Mouse (Mus musculus): Measurements from ENCODE around the gene Dscaml1. TPM values are rescaled to one million over a fixed set of nuclear protein-coding genes. Genes with fewer than 3 reads are reported as not detected.

The Dscaml1 gene
- polyA plus RNA-seq, 1 experiment from 2014 or later, result 0.86 TPM

GRCm38 (mm10) chr9:45566843-45567578 is 140.6 kb downstream of the Dscaml1 start:
- DNase-seq (ENCODE audit: low spot score) (no peak), ATAC-seq (ENCODE audit: low read depth) (no peak)
- 89% methylated on average over 5 of the region's 5 CpGs for whole genome bisulfite sequencing
- Histone ChIP-seq H3K4me1 (ENCODE audit: control insufficient read depth, insufficient read depth, low read length) (no peaks in the 10 kb centered on the region), H3K4me3 (ENCODE audit: low read depth, low read length) (no peak overlapping the region), H3K9me3 (ENCODE audit: control insufficient read depth, low read length) (no peaks in the 10 kb centered on the region), H3K27ac (replicated peaks; ENCODE audit: low read depth, low read length) (no peak overlapping the region), H3K27me3 (replicated peaks; ENCODE audit: control insufficient read depth, insufficient read depth, low read length) (no peaks in the 10 kb centered on the region), H3K4me2 (ENCODE audit: low read depth, low read length) (no peak overlapping the region), H3K36me3 (ENCODE audit: control insufficient read depth, insufficient read depth, low read length) (no peaks in the 10 kb centered on the region), H3K9ac (ENCODE audit: low read depth, low read length) (no peak overlapping the region)

DNA sequence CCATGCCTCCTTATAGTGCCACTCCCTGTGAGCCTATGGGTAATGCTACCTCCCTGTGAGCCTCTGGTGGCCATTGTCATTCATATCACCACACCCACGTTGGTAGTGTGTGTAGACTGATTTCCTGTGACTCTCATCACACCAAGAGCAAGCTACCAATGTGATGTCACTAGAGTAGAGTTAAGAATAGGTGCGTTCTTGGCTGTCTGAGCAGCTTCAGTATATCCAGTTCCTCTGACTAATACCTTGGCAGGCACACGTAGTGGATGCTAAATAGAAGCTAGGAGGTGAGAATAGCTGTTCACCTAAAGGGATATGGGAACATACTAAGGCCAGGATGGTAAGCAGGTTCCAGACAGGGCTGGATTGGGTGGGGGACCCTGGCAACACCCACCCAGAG is 143.3 kb downstream of the Dscaml1 start:
- Histone ChIP-seq H3K4me3 (ENCODE audit: low read depth, low read length) (no peak overlapping the region), H3K27ac (replicated peaks; ENCODE audit: low read depth, low read length) (no peak overlapping the region), H3K9ac (ENCODE audit: low read depth, low read length) (no peak overlapping the region), H3K9me3 (ENCODE audit: control insufficient read depth, low read length) (no peaks in the 10 kb centered on the region), H3K27me3 (replicated peaks; ENCODE audit: control insufficient read depth, insufficient read depth, low read length) (no peaks in the 10 kb centered on the region), H3K36me3 (ENCODE audit: control insufficient read depth, insufficient read depth, low read length) (no peaks in the 10 kb centered on the region), H3K4me1 (ENCODE audit: control insufficient read depth, insufficient read depth, low read length) (no peaks in the 10 kb centered on the region), H3K4me2 (ENCODE audit: low read depth, low read length) (no peak overlapping the region)
- no peak for ATAC-seq (ENCODE audit: low read depth)
- 75% methylated on average over 3 of the region's 3 CpGs for WGBS
- DNase-seq (ENCODE audit: low spot score), result no peak

- Histone ChIP-seq H3K4me2 (ENCODE audit: low read depth, low read length) (no peak overlapping the region), H3K9me3 (ENCODE audit: control insufficient read depth, low read length) (no peaks in the 10 kb centered on the region), H3K27me3 (replicated peaks; ENCODE audit: control insufficient read depth, insufficient read depth, low read length) (no peaks in the 10 kb centered on the region), H3K4me1 (ENCODE audit: control insufficient read depth, insufficient read depth, low read length) (no peaks in the 10 kb centered on the region), H3K9ac (ENCODE audit: low read depth, low read length) (no peak overlapping the region), H3K27ac (replicated peaks; ENCODE audit: low read depth, low read length) (no peak overlapping the region), H3K4me3 (ENCODE audit: low read depth, low read length) (no peak overlapping the region), H3K36me3 (ENCODE audit: control insufficient read depth, insufficient read depth, low read length) (no peaks in the 10 kb centered on the region)
- DNase-seq (ENCODE audit: low spot score), result no peak
- ATAC-seq (ENCODE audit: low read depth), result no peak
- WGBS, result 86% methylated on average over 5 of the region's 5 CpGs
Measured at GRCm38 (mm10) chr9:45570346-45570745, 143.9 kb downstream of the Dscaml1 start.

- DNase-seq (ENCODE audit: low spot score) (peak; percentile 39), ATAC-seq (ENCODE audit: low read depth) (no peak)
- no peak overlapping the region for H3K4me3 ChIP-seq (ENCODE audit: low read depth, low read length)
- H3K9me3 ChIP-seq (ENCODE audit: control insufficient read depth, low read length), result no peaks in the 10 kb centered on the region
- H3K4me1 ChIP-seq (ENCODE audit: control insufficient read depth, insufficient read depth, low read length), result no peaks in the 10 kb centered on the region
- H3K27me3 ChIP-seq (replicated peaks; ENCODE audit: control insufficient read depth, insufficient read depth, low read length), result no peaks in the 10 kb centered on the region
- H3K27ac ChIP-seq (replicated peaks; ENCODE audit: low read depth, low read length), result no peak overlapping the region
- no peak overlapping the region for H3K9ac ChIP-seq (ENCODE audit: low read depth, low read length)
- H3K4me2 ChIP-seq (ENCODE audit: low read depth, low read length), result no peak overlapping the region
- 41% methylated on average over 9 of the region's 9 CpGs for WGBS
- no peaks in the 10 kb centered on the region for H3K36me3 ChIP-seq (ENCODE audit: control insufficient read depth, insufficient read depth, low read length)
Measured at GRCm38 (mm10) chr9:45572787-45573492, 146.5 kb downstream of the Dscaml1 start.

- Histone ChIP-seq H3K27me3 (replicated peaks; ENCODE audit: control insufficient read depth, insufficient read depth, low read length) (no peaks in the 10 kb centered on the region), H3K4me1 (ENCODE audit: control insufficient read depth, insufficient read depth, low read length) (no peaks in the 10 kb centered on the region), H3K36me3 (ENCODE audit: control insufficient read depth, insufficient read depth, low read length) (no peaks in the 10 kb centered on the region), H3K9me3 (ENCODE audit: control insufficient read depth, low read length) (no peaks in the 10 kb centered on the region), H3K4me2 (ENCODE audit: low read depth, low read length) (no peak overlapping the region), H3K27ac (replicated peaks; ENCODE audit: low read depth, low read length) (no peak overlapping the region), H3K9ac (ENCODE audit: low read depth, low read length) (no peak overlapping the region), H3K4me3 (ENCODE audit: low read depth, low read length) (no peak overlapping the region)
- ATAC-seq (ENCODE audit: low read depth), result no peak
- DNase-seq (ENCODE audit: low spot score), result peak; percentile 75
Measured at GRCm38 (mm10) chr9:45573493-45573815, 147.0 kb downstream of the Dscaml1 start.

DNA sequence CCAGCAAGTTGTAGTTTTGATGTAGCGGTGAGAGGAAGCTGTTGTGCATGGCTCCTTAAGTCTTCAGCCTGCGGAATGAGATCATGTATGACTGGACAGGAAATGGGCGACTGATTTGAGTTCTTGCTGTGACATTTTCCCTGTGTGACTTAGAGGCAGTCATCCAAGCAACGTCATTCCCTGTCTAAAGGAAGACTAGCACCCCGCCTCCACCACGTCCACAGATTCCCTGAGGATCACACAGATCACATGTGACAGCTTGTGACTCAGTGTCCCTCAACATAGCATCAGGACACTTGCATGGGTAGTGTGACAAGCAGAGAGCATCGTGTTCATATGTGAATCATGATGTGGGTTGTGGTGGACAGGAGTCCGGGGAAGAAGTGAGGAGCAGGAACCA is 147.6 kb downstream of the Dscaml1 start:
- ATAC-seq (ENCODE audit: low read depth) (no peak), DNase-seq (ENCODE audit: low spot score) (no peak)
- Histone ChIP-seq H3K36me3 (ENCODE audit: control insufficient read depth, insufficient read depth, low read length) (no peaks in the 10 kb centered on the region), H3K4me1 (ENCODE audit: control insufficient read depth, insufficient read depth, low read length) (no peaks in the 10 kb centered on the region), H3K4me3 (ENCODE audit: low read depth, low read length) (no peak overlapping the region), H3K27me3 (replicated peaks; ENCODE audit: control insufficient read depth, insufficient read depth, low read length) (no peaks in the 10 kb centered on the region), H3K9ac (ENCODE audit: low read depth, low read length) (no peak overlapping the region), H3K9me3 (ENCODE audit: control insufficient read depth, low read length) (no peaks in the 10 kb centered on the region), H3K27ac (replicated peaks; ENCODE audit: low read depth, low read length) (no peak overlapping the region), H3K4me2 (ENCODE audit: low read depth, low read length) (no peak overlapping the region)
- 84% methylated on average over 8 of the region's 8 CpGs for WGBS

GRCm38 (mm10) chr9:45580069-45580795 is 153.8 kb downstream of the Dscaml1 start:
- 77% methylated on average over 16 of the region's 16 CpGs for WGBS
- Histone ChIP-seq H3K4me2 (ENCODE audit: low read depth, low read length) (no peak overlapping the region), H3K27me3 (replicated peaks; ENCODE audit: control insufficient read depth, insufficient read depth, low read length) (no peaks in the 10 kb centered on the region), H3K4me3 (ENCODE audit: low read depth, low read length) (no peak overlapping the region), H3K9me3 (ENCODE audit: control insufficient read depth, low read length) (no peaks in the 10 kb centered on the region), H3K9ac (ENCODE audit: low read depth, low read length) (no peak overlapping the region), H3K36me3 (ENCODE audit: control insufficient read depth, insufficient read depth, low read length) (no peaks in the 10 kb centered on the region), H3K27ac (replicated peaks; ENCODE audit: low read depth, low read length) (no peak overlapping the region), H3K4me1 (ENCODE audit: control insufficient read depth, insufficient read depth, low read length) (no peaks in the 10 kb centered on the region)
- ATAC-seq (ENCODE audit: low read depth), result no peak
- no peak for DNase-seq (ENCODE audit: low spot score)

GRCm38 (mm10) chr9:45586475-45586874 is 160.0 kb downstream of the Dscaml1 start:
- H3K9ac ChIP-seq (ENCODE audit: low read depth, low read length), result no peak overlapping the region
- peak; percentile 41; the same call in 1 of the 2 replicates for ATAC-seq (ENCODE audit: low read depth)
- 63% methylated on average over 9 of the region's 9 CpGs for WGBS

More at GRCm38 (mm10) chr9:45586475-45586874, 160.0 kb downstream of the Dscaml1 start:
- no peaks in the 10 kb centered on the region for H3K9me3 ChIP-seq (ENCODE audit: control insufficient read depth, low read length)
- H3K36me3 ChIP-seq (ENCODE audit: control insufficient read depth, insufficient read depth, low read length), result no peaks in the 10 kb centered on the region
- no peak overlapping the region for H3K27ac ChIP-seq (replicated peaks; ENCODE audit: low read depth, low read length)
- DNase-seq (ENCODE audit: low spot score), result no peak
- no peak overlapping the region for H3K4me2 ChIP-seq (ENCODE audit: low read depth, low read length)
- no peaks in the 10 kb centered on the region for H3K4me1 ChIP-seq (ENCODE audit: control insufficient read depth, insufficient read depth, low read length)
- no peaks in the 10 kb centered on the region for H3K27me3 ChIP-seq (replicated peaks; ENCODE audit: control insufficient read depth, insufficient read depth, low read length)
- no peak overlapping the region for H3K4me3 ChIP-seq (ENCODE audit: low read depth, low read length)
